Mouse (Mus musculus): Measurements from ENCODE around the gene Tbc1d9. TPM values are rescaled to one million over a fixed set of nuclear protein-coding genes. Genes with fewer than 3 reads are reported as not detected.
"Not testable (repeated sequence)": the region's sequence is repeated elsewhere in the genome, so short reads cannot be mapped to it uniquely, and the experiment has no call there.

Tbc1d9 gene
- polyA plus RNA-seq, 1 experiment from 2014 or later, result 4.8 TPM

DNA sequence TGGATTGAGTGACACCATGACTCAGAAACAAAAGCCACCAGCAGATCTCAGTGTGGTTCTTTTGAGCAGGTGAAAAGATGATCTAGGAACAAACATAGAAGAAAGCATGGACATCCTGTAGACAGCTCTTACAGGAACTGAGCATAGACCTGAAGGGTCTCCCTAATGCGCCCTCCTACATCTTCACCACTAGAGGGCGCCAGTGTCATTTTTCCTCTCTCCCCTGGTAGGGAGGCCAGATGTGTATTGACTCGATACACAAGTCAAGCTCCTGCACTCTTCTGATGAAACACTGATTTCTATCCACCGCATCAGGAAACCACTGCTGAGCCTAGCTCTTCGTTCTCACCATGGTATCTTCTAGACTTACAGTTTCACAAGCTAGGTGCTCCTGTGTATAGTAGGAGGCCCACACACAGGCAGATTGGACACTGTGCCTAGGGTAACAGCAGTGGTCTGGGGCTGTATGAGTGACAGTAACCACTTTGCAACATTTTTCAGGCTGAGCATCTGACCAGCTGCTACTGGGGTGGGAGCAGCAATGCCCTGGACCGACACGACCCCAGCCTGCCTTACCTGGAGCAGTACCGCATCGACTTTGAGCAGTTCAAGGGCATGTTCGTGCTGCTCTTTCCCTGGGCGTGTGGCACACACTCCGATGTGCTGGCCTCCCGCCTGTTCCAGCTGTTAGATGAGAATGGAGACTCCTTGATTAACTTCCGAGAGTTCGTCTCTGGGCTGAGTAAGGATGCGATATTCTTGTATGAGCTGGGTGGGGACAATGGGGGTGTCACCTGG is 95.5 kb downstream of the Tbc1d9 start:
- WGBS, result 72% methylated on average over 16 of the region's 16 CpGs
- DNase-seq (ENCODE audit: low spot score), result peak; percentile 68
- peaks cover 84% of the 10 kb centered on the region for H3K36me3 ChIP-seq
- no peaks in the 10 kb centered on the region for H3K27me3 ChIP-seq (ENCODE audit: low read depth, poor library complexity, severe bottlenecking)
- no peaks in the 10 kb centered on the region for H3K4me1 ChIP-seq
- no peaks in the 10 kb centered on the region for H3K9me3 ChIP-seq (replicated peaks)
- no peak overlapping the region for H3K27ac ChIP-seq (replicated peaks)
- H3K4me3 ChIP-seq, result no peak overlapping the region

DNA sequence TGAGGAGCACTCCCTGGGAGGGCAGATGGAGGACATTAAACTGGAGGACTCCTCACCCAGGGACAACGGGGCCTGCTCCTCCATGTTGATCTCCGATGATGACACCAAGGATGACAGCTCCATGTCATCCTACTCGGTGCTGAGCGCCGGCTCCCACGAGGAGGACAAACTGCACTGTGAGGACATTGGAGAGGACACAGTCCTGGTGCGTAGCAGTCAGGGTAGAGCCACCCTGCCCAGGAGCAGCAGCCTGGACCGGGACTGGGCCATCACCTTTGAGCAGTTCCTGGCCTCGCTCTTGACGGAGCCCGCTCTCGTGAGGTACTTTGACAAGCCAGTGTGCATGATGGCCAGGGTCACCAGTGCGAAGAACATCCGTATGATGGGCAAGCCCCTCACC is 106.0 kb downstream of the Tbc1d9 start:
- Histone ChIP-seq H3K27me3 (ENCODE audit: low read depth, poor library complexity, severe bottlenecking) (no peaks in the 10 kb centered on the region), H3K36me3 (peaks cover 82% of the 10 kb centered on the region)
- WGBS, result 96% methylated on average over 14 of the region's 14 CpGs

DNA sequence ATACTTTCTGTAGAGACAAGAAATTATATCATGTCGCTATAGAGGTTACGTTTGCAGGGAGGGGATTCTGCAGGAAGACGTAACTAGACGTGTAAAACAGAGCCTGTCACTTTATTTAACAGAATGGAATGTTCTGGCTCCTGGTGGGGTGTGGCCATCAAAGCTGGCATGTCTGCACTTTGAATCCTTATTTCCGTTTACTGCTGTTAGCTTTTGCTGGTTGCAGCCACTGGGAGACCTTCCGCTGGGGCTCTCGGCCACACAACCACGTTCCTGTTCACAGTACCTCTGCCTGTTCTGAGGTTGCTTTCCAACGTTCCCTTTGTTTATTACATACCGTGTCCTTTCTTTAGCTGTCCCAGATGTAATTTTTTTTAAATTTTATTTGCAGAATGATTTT is 107.3 kb downstream of the Tbc1d9 start:
- Histone ChIP-seq H3K27ac (replicated peaks) (no peak overlapping the region), H3K36me3 (peaks cover 72% of the 10 kb centered on the region), H3K9me3 (replicated peaks) (no peaks in the 10 kb centered on the region), H3K4me3 (no peak overlapping the region), H3K4me1 (no peaks in the 10 kb centered on the region; the same call in 1 of the 2 replicates), H3K27me3 (ENCODE audit: low read depth, poor library complexity, severe bottlenecking) (no peaks in the 10 kb centered on the region)
- WGBS, result 89% methylated on average over 10 of the region's 10 CpGs
- no peak for DNase-seq (ENCODE audit: low spot score)

More for the DNA sequence above, 106.0 kb downstream of the Tbc1d9 start:
- Histone ChIP-seq H3K4me1 (no peaks in the 10 kb centered on the region; the same call in 1 of the 2 replicates), H3K27ac (replicated peaks) (no peak overlapping the region), H3K9me3 (replicated peaks) (no peaks in the 10 kb centered on the region), H3K4me3 (no peak overlapping the region)
- DNase-seq (ENCODE audit: low spot score), result no peak

GRCm38 (mm10) chr8:83274470-83274869 is 109.3 kb downstream of the Tbc1d9 start:
- Histone ChIP-seq H3K27me3 (ENCODE audit: low read depth, poor library complexity, severe bottlenecking) (no peaks in the 10 kb centered on the region), H3K4me1 (no peaks in the 10 kb centered on the region; the same call in 1 of the 2 replicates), H3K36me3 (peaks cover 53% of the 10 kb centered on the region), H3K4me3 (no peak overlapping the region), H3K9me3 (replicated peaks) (no peaks in the 10 kb centered on the region), H3K27ac (replicated peaks) (no peak overlapping the region)
- no peak for DNase-seq (ENCODE audit: low spot score)
- 72% methylated on average over 11 of the region's 11 CpGs for WGBS

GRCm38 (mm10) chr8:83278431-83278830 is 113.3 kb downstream of the Tbc1d9 start:
- H3K36me3 ChIP-seq, result peaks cover 18% of the 10 kb centered on the region
- 90% methylated on average over 6 of the region's 6 CpGs for WGBS
- no peak overlapping the region for H3K27ac ChIP-seq (replicated peaks)
- H3K9me3 ChIP-seq (replicated peaks), result no peaks in the 10 kb centered on the region
- DNase-seq (ENCODE audit: low spot score), result no peak
- H3K4me3 ChIP-seq, result no peak overlapping the region
- H3K27me3 ChIP-seq (ENCODE audit: low read depth, poor library complexity, severe bottlenecking), result no peaks in the 10 kb centered on the region
- no peaks in the 10 kb centered on the region; the same call in 1 of the 2 replicates for H3K4me1 ChIP-seq

DNA sequence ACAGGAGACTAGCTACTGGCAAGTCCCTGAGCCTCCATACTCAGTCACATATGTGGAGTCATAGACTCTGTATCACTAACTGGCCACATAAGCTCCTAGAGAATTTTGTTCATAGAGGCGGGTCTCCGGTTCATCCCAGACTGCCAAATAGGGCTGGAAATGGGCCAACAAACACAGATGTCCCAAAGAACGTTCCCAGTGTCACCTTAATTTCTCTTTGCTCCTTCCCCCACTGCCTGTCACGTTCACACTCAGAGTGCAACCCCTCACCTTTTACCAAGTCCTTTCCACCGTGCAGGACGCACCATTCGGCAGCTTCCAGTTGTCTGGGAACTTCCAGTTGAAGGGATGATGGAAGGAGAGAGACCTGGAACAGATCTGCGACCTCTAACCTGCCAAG is 120.2 kb downstream of the Tbc1d9 start:
- no peak overlapping the region for H3K4me3 ChIP-seq
- no peaks in the 10 kb centered on the region for H3K36me3 ChIP-seq
- no peaks in the 10 kb centered on the region for H3K9me3 ChIP-seq (replicated peaks)
- no peak for DNase-seq (ENCODE audit: low spot score)
- peaks cover 8% of the 10 kb centered on the region for H3K4me1 ChIP-seq
- peaks cover 19% of the 10 kb centered on the region for H3K27me3 ChIP-seq (ENCODE audit: low read depth, poor library complexity, severe bottlenecking)
- 87% methylated on average over 8 of the region's 8 CpGs for WGBS
- H3K27ac ChIP-seq (replicated peaks), result no peak overlapping the region

DNA sequence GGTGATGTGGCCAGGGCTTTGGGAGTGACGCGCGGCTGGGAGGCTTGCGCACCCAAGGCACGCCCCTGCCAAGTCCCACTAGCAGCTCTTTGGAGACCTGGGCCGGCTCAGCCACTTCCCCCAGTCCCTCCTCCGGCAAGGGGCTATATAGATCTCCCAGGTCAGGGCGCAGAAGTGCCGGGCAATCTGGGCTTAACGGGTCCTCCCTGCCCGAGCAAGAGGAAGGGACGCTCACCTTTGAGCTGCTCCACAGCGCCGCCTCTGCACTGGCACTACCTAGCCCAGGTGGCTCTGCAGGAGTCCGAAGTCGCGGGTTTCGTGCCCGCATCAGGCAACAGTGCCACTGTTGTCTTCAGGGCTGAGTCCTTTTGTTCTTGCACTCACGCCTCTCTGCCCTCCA is 125.0 kb downstream of the Tbc1d9 start, which contains the start of gene Ucp1:
Ucp1 (plus strand) TSS at position 177 of the 400 bp plus-strand sequence.
- H3K27me3 ChIP-seq (ENCODE audit: low read depth, poor library complexity, severe bottlenecking), result peaks cover 32% of the 10 kb centered on the region
- no peaks in the 10 kb centered on the region for H3K36me3 ChIP-seq
- H3K9me3 ChIP-seq (replicated peaks), result no peaks in the 10 kb centered on the region
- peaks cover 13% of the 10 kb centered on the region for H3K4me1 ChIP-seq
- peak; percentile 21 for DNase-seq (ENCODE audit: low spot score)
- no peak within 1 kb of the TSS for H3K27ac ChIP-seq (replicated peaks)
- H3K4me3 ChIP-seq, result peak within 1 kb of the TSS; percentile 45
- 3% methylated on average over 18 of the region's 20 CpGs for WGBS

DNA sequence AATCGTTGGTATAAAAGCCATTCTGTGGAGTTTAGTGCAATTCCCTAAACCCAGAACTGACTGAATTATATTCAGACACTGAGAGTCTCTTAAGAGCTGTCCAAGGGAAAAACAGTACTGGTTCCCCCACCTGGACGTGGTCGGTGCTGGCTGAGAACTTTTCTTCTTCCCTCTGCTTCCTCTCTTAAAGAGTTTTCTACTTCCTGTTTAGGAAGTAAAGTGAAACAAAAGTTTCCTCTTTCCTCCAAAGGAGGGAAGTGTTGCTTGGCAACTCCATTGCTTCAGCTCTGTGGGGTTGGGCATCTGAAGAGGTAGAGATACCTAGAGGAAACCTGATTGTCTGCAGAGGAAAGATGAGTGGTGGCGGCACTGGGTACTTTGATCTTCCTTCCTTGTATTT is 132.2 kb downstream of the Tbc1d9 start:
- H3K27ac ChIP-seq (replicated peaks), result no peak overlapping the region
- DNase-seq (ENCODE audit: low spot score), result no peak
- WGBS, result 90% methylated on average over 4 of the region's 4 CpGs
- 0 out of 2 replicates have a peak, but pooled peaks cover 3% of the 10 kb centered on the region for H3K4me1 ChIP-seq
- H3K4me3 ChIP-seq, result no peak overlapping the region
- no peaks in the 10 kb centered on the region for H3K36me3 ChIP-seq
- H3K27me3 ChIP-seq (ENCODE audit: low read depth, poor library complexity, severe bottlenecking), result no peaks in the 10 kb centered on the region
- no peaks in the 10 kb centered on the region for H3K9me3 ChIP-seq (replicated peaks)

DNA sequence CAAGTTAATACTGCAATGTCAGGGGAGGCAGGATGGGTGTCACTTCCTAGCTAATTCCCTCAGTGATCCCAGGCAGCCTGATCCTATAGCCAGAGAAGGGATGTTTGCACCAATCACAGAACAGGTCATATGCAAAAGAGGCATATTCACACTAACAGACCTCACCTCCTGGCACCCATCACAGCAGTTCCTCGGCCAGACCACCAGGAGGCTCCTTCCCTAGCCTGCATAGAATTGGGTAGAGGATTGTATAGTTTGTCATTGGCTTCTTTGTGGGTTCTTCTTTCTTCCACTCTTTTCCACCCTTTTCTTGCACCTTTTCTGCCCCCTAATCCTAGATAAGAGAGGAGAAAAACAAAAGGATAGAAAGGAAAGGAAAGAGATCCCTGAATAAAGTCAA is 135.0 kb downstream of the Tbc1d9 start:
- Histone ChIP-seq H3K9me3 (replicated peaks) (no peaks in the 10 kb centered on the region), H3K4me1 (no peaks in the 10 kb centered on the region), H3K27me3 (ENCODE audit: low read depth, poor library complexity, severe bottlenecking) (no peaks in the 10 kb centered on the region), H3K4me3 (no peak overlapping the region), H3K36me3 (no peaks in the 10 kb centered on the region), H3K27ac (replicated peaks) (no peak overlapping the region)
- 64% methylated on average over 1 of the region's 1 CpGs for WGBS
- no peak for DNase-seq (ENCODE audit: low spot score)

DNA sequence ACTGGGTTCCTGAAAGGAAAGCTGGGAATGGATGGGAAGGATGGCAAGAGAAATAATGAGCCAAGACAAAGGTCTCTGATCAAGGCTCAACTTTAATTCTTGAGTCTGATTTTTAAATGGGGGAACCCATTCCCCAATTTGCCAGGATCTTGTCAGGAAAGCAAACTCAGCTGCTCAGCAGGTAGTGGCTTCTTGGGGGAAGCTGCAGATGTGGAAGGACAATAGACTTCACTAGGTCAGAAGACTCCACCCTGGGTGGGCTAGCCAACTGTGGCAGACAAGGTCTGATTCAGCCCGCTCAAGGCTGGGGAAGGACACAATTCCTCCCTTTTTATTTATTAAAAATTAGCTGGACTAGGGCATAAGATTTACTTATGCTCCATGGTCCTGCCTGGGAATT is 139.8 kb downstream of the Tbc1d9 start:
- Histone ChIP-seq H3K27ac (replicated peaks) (no peak overlapping the region), H3K36me3 (no peaks in the 10 kb centered on the region), H3K4me3 (no peak overlapping the region), H3K9me3 (replicated peaks) (no peaks in the 10 kb centered on the region), H3K27me3 (ENCODE audit: low read depth, poor library complexity, severe bottlenecking) (no peaks in the 10 kb centered on the region), H3K4me1 (no peaks in the 10 kb centered on the region)
- WGBS, result 90% methylated on average over 1 of the region's 1 CpGs
- DNase-seq (ENCODE audit: low spot score), result no peak

DNA sequence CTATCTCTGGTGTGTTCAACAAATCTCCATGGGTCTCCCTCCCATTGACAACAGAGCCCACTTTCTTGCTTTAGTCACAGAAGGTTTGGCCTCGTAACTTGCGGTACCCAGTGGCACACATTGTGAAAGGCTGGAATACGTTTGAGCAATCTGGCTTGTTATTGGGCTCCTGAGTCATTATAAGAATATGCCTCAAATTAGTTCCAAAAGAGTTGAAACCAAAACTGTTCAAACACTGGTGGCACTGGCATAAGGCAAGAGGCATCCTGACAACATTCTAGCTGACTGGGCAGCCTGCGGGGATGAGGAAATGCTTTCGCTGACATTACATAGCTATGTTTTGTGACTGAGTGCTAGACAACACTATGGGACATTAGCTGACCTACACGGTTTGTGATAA is 144.7 kb downstream of the Tbc1d9 start:
- no peaks in the 10 kb centered on the region for H3K9me3 ChIP-seq (replicated peaks)
- no peaks in the 10 kb centered on the region for H3K27me3 ChIP-seq (ENCODE audit: low read depth, poor library complexity, severe bottlenecking)
- H3K27ac ChIP-seq (replicated peaks), result no peak overlapping the region
- no peak overlapping the region for H3K4me3 ChIP-seq
- no peak for DNase-seq (ENCODE audit: low spot score)
- H3K4me1 ChIP-seq, result no peaks in the 10 kb centered on the region
- 94% methylated on average over 6 of the region's 6 CpGs for WGBS
- H3K36me3 ChIP-seq, result 0 out of 2 replicates have a peak, but pooled peaks cover 21% of the 10 kb centered on the region

GRCm38 (mm10) chr8:83315084-83315483 is 149.9 kb downstream of the Tbc1d9 start:
- not testable (repeated sequence) for H3K9me3 ChIP-seq (replicated peaks); H3K4me1 ChIP-seq; H3K27me3 ChIP-seq (ENCODE audit: low read depth, poor library complexity, severe bottlenecking); H3K4me3 ChIP-seq; H3K27ac ChIP-seq (replicated peaks); DNase-seq (ENCODE audit: low spot score)
- WGBS, result 79% methylated on average over 4 of the region's 4 CpGs
- peaks cover 64% of the 10 kb centered on the region for H3K36me3 ChIP-seq

GRCm38 (mm10) chr8:83315691-83316090 is 150.5 kb downstream of the Tbc1d9 start:
- 82% methylated on average over 2 of the region's 2 CpGs for WGBS
- no peak overlapping the region for H3K27ac ChIP-seq (replicated peaks)

More at GRCm38 (mm10) chr8:83315691-83316090, 150.5 kb downstream of the Tbc1d9 start:
- Histone ChIP-seq H3K27me3 (ENCODE audit: low read depth, poor library complexity, severe bottlenecking) (no peaks in the 10 kb centered on the region), H3K9me3 (replicated peaks) (no peaks in the 10 kb centered on the region), H3K36me3 (peaks cover 68% of the 10 kb centered on the region), H3K4me3 (no peak overlapping the region), H3K4me1 (peaks cover 4% of the 10 kb centered on the region; the same call in 1 of the 2 replicates)
- no peak for DNase-seq (ENCODE audit: low spot score)

Measured in midbrain, embryonic 10.5 days (tissue).